Mouse (Mus musculus): ENCODE results near the gene Cdh26. TPM values are rescaled to one million over a fixed set of nuclear protein-coding genes. Genes with fewer than 3 reads are reported as not detected.

The Cdh26 gene
- polyA plus RNA-seq (2011; ENCODE audit: insufficient read length, low read depth, missing spikeins): 0.90 and 2.3 TPM in 2 replicates

DNA sequence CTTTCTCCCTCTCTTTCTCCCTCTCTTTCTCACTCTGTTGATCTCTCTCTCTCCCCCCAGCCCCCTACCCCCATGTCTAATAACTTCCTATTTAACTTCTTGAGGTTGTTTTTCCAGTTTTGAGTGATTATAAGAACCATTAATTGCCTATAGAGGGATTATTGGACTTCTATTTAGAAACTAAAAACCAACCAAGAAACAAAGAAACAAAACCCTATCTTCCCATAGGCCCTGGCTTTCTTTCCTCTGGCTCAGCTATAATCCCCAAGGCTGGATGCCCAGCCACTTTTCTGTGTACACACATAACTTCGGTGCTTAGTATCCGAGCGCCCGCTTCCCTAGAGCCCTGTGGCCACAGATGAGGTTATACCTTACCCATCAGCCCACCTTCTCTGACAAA, at the start of gene Cdh26:
Gene Cdh26 (plus strand): TSS at position 301 of the 400 bp plus-strand sequence.
- H3K4me1 ChIP-seq (ENCODE audit: control insufficient read depth, insufficient read depth, low read length): peaks cover 5% of the 10 kb centered on the region; the same call in 1 of the 2 replicates
- H3K27ac ChIP-seq (ENCODE audit: insufficient read depth, low read length): no peak within 1 kb of the TSS
- no peak within 1 kb of the TSS for H3K4me3 ChIP-seq (ENCODE audit: insufficient read depth, low read length)
- TF ChIP-seq CTCF (IDR thresholded peaks at IDR 0.05; ENCODE audit: borderline replicate concordance, insufficient read depth, low read length) (no peak), POLR2A (IDR thresholded peaks at IDR 0.05; ENCODE audit: low read depth, low read length) (no peak)

GRCm38 (mm10) chr2:178407053-178407815, 23.1 kb upstream of the Cdh26 start, which contains the start of gene Sycp2:
Gene Sycp2, minus strand, starts transcription at chr2:178407685.
- Histone ChIP-seq H3K4me1 (ENCODE audit: control insufficient read depth, insufficient read depth, low read length) (no peaks in the 10 kb centered on the region), H3K4me3 (ENCODE audit: insufficient read depth, low read length) (no peak within 1 kb of the TSS), H3K27ac (ENCODE audit: insufficient read depth, low read length) (no peak within 1 kb of the TSS)
- peak; percentile 43; the same call in 1 of the 2 replicates for TF ChIP-seq CTCF (IDR thresholded peaks at IDR 0.05; ENCODE audit: borderline replicate concordance, insufficient read depth, low read length)
- no peak for TF ChIP-seq POLR2A (IDR thresholded peaks at IDR 0.05; ENCODE audit: low read depth, low read length)

DNA sequence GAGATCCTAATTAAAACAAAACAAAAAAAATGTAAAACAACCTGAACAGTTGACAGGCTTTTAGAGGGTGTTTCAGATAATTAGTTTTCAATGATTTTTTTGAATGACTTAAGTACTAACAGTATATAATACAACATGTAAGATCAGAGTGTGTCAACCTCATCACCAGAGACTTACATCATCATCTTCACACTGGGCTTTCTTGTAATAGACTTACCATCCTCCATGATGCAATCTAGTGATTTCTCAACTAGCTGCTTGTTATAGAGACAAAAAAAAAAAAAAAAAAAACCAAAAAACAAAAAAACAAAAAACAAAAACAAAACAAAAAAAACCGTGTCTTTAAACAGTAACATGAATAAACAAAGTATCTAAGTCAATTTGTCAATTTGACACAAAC, 21.3 kb upstream of the Cdh26 start:
- no peak for TF ChIP-seq CTCF (IDR thresholded peaks at IDR 0.05; ENCODE audit: borderline replicate concordance, insufficient read depth, low read length)
- no peak for TF ChIP-seq POLR2A (IDR thresholded peaks at IDR 0.05; ENCODE audit: low read depth, low read length)
- Histone ChIP-seq H3K27ac (ENCODE audit: insufficient read depth, low read length) (no peak overlapping the region), H3K4me1 (ENCODE audit: control insufficient read depth, insufficient read depth, low read length) (peaks cover 6% of the 10 kb centered on the region; the same call in 1 of the 2 replicates), H3K4me3 (ENCODE audit: insufficient read depth, low read length) (no peak overlapping the region)

DNA sequence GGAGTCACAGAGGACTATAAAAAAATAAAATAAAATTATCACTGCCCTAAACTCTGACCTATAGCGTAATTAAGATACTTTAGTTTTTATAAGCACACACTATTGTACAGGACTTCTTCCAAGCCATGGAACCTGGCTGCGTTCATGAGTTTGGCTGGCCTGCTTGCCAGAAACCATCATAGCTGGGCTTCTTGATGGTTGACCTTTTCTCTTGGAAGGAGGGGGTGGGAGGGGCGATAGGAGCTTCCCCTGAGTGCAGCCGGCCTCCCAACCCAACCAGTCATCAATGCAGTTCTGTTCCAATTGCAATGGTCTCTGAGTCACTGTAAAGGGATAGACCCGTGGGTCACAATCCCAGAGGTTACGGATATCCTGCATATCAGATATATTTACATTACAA, 20.0 kb upstream of the Cdh26 start:
- Histone ChIP-seq H3K4me1 (ENCODE audit: control insufficient read depth, insufficient read depth, low read length) (peaks cover 6% of the 10 kb centered on the region; the same call in 1 of the 2 replicates), H3K27ac (ENCODE audit: insufficient read depth, low read length) (no peak overlapping the region), H3K4me3 (ENCODE audit: insufficient read depth, low read length) (no peak overlapping the region)
- TF ChIP-seq POLR2A (IDR thresholded peaks at IDR 0.05; ENCODE audit: low read depth, low read length) (no peak), CTCF (IDR thresholded peaks at IDR 0.05; ENCODE audit: borderline replicate concordance, insufficient read depth, low read length) (no peak)

DNA sequence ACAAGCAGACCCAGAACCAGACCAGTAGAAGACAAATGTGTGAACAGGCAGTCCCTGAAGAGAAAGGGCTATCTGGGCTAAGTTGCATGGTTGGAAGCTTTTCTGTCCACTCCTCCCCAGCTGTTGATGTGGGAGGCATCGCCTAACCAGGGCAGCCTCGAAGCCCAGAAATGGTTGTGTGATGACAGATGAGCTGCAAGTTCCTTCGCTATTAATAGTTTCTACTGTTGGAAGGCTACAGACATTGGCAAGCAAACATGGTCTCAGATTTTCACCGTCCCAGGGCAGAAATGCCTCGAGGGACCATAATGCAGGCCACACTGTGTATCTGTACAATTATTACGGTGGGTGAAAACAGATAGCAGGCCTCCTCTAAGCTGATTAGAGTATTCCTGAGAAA, 17.7 kb upstream of the Cdh26 start:
- Histone ChIP-seq H3K27ac (ENCODE audit: insufficient read depth, low read length) (no peak overlapping the region), H3K4me1 (ENCODE audit: control insufficient read depth, insufficient read depth, low read length) (peaks cover 6% of the 10 kb centered on the region; the same call in 1 of the 2 replicates), H3K4me3 (ENCODE audit: insufficient read depth, low read length) (no peak overlapping the region)
- no peak for TF ChIP-seq CTCF (IDR thresholded peaks at IDR 0.05; ENCODE audit: borderline replicate concordance, insufficient read depth, low read length)
- TF ChIP-seq POLR2A (IDR thresholded peaks at IDR 0.05; ENCODE audit: low read depth, low read length): no peak

GRCm38 (mm10) chr2:178413081-178413480, 17.2 kb upstream of the Cdh26 start:
- Histone ChIP-seq H3K27ac (ENCODE audit: insufficient read depth, low read length) (no peak overlapping the region), H3K4me3 (ENCODE audit: insufficient read depth, low read length) (no peak overlapping the region)
- TF ChIP-seq CTCF (IDR thresholded peaks at IDR 0.05; ENCODE audit: borderline replicate concordance, insufficient read depth, low read length): no peak

GRCm38 (mm10) chr2:178413481-178414260, 16.7 kb upstream of the Cdh26 start:
- Histone ChIP-seq H3K27ac (ENCODE audit: insufficient read depth, low read length) (peak overlapping the region; percentile 24), H3K4me3 (ENCODE audit: insufficient read depth, low read length) (peak overlapping the region; percentile 45)

More at GRCm38 (mm10) chr2:178413081-178413480, 17.2 kb upstream of the Cdh26 start:
- peaks cover 6% of the 10 kb centered on the region; the same call in 1 of the 2 replicates for H3K4me1 ChIP-seq (ENCODE audit: control insufficient read depth, insufficient read depth, low read length)

GRCm38 (mm10) chr2:178414261-178415149, 15.8 kb upstream of the Cdh26 start, which contains the start of the genes Ppp1r3d and Fam217b:
Gene Ppp1r3d, minus strand, starts transcription at chr2:178414472.
Gene Fam217b, plus strand, starts transcription at chr2:178414524.
- Histone ChIP-seq H3K4me3 (ENCODE audit: insufficient read depth, low read length) (peak within 1 kb of the TSS; percentile 45), H3K4me1 (ENCODE audit: control insufficient read depth, insufficient read depth, low read length) (peaks cover 6% of the 10 kb centered on the region; the same call in 1 of the 2 replicates), H3K27ac (ENCODE audit: insufficient read depth, low read length) (peak within 1 kb of the TSS; percentile 24)
- TF ChIP-seq POLR2A (IDR thresholded peaks at IDR 0.05; ENCODE audit: low read depth, low read length) (peak; percentile 64; the same call in 1 of the 2 replicates), CTCF (IDR thresholded peaks at IDR 0.05; ENCODE audit: borderline replicate concordance, insufficient read depth, low read length) (no peak)

More at GRCm38 (mm10) chr2:178413481-178414260, 16.7 kb upstream of the Cdh26 start:
- TF ChIP-seq POLR2A (IDR thresholded peaks at IDR 0.05; ENCODE audit: low read depth, low read length) (no peak), CTCF (IDR thresholded peaks at IDR 0.05; ENCODE audit: borderline replicate concordance, insufficient read depth, low read length) (no peak)
- H3K4me1 ChIP-seq (ENCODE audit: control insufficient read depth, insufficient read depth, low read length): peaks cover 6% of the 10 kb centered on the region; the same call in 1 of the 2 replicates

DNA sequence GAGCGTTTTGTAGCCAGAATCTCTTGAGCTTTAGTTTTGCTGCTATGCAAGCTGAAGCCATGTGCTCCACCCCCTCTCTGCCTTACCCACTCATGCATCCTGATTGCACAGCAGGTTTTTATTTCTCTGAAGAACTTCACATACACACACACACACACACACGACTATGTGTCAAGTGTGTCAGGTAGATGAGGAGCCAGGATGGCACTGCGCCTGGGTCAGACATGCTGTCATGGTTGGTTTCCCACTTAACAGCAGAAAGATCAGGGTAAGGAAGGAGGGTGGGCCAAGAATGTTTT, 15.2 kb upstream of the Cdh26 start:
- no peak for TF ChIP-seq CTCF (IDR thresholded peaks at IDR 0.05; ENCODE audit: borderline replicate concordance, insufficient read depth, low read length)
- TF ChIP-seq POLR2A (IDR thresholded peaks at IDR 0.05; ENCODE audit: low read depth, low read length): no peak
- peaks cover 6% of the 10 kb centered on the region; the same call in 1 of the 2 replicates for H3K4me1 ChIP-seq (ENCODE audit: control insufficient read depth, insufficient read depth, low read length)
- no peak overlapping the region for H3K27ac ChIP-seq (ENCODE audit: insufficient read depth, low read length)
- peak overlapping the region; percentile 8; the same call in 1 of the 2 replicates for H3K4me3 ChIP-seq (ENCODE audit: insufficient read depth, low read length)

Data from embryonic fibroblast, embryonic 13.5 days (primary cell).